Mouse (Mus musculus): ENCODE measurements around the gene Epn2.

Gene Epn2

GRCm38 (mm10) chr11:61578983-61579877, at the start of gene Epn2:
Gene Epn2, minus strand, starts transcription at chr11:61579687.
- in situ Hi-C loops (cut with MboI, MseI), result no loop called here

- in situ Hi-C loops (cut with MboI, MseI), result loop anchor here (5.0 to 10.0 kb wide), 2 partner anchors 91 to 212 kb away; no protein-coding TSS in a partner anchor
Observed at GRCm38 (mm10) chr11:61626509-61626908, 47.0 kb upstream of the Epn2 start.

GRCm38 (mm10) chr11:61625136-61625535, 45.6 kb upstream of the Epn2 start:
- in situ Hi-C loops (cut with MboI, MseI), result loop anchor here (5.0 to 10.0 kb wide), 2 partner anchors 92 to 210 kb away; no protein-coding TSS in a partner anchor

GRCm38 (mm10) chr11:61620762-61621161, 41.3 kb upstream of the Epn2 start:
- in situ Hi-C loops (cut with MboI, MseI), result loop anchor here in 1 of 2 experiments (10.0 kb wide), 1 partner anchor 206 kb away; no protein-coding TSS in a partner anchor

- in situ Hi-C loops (cut with MboI, MseI), result loop anchor here in 1 of 2 experiments (10.0 kb wide), 1 partner anchor 205 kb away; no protein-coding TSS in a partner anchor
Observed at GRCm38 (mm10) chr11:61620254-61620670, 40.8 kb upstream of the Epn2 start.

- in situ Hi-C loops (cut with MboI, MseI), result loop anchor here in 1 of 2 experiments (5.0 to 10.0 kb wide), 2 partner anchors 113 to 205 kb away; partner anchors contain the start of gene B9d1
Observed at GRCm38 (mm10) chr11:61619791-61620241, 40.3 kb upstream of the Epn2 start.

- in situ Hi-C loops (cut with MboI, MseI), result loop anchor here in 1 of 2 experiments (5.0 kb wide), 1 partner anchor 112 kb away; the partner anchor contains the start of gene B9d1
Observed at GRCm38 (mm10) chr11:61619356-61619755, 39.9 kb upstream of the Epn2 start.

GRCm38 (mm10) chr11:61618571-61618970, 39.1 kb upstream of the Epn2 start:
- in situ Hi-C loops (cut with MboI, MseI), result loop anchor here in 1 of 2 experiments (5.0 kb wide), 1 partner anchor 111 kb away; the partner anchor contains the start of gene B9d1

GRCm38 (mm10) chr11:61618131-61618530, 38.6 kb upstream of the Epn2 start:
- in situ Hi-C loops (cut with MboI, MseI), result loop anchor here in 1 of 2 experiments (5.0 kb wide), 1 partner anchor 111 kb away; the partner anchor contains the start of gene B9d1

GRCm38 (mm10) chr11:61617293-61617975, 37.9 kb upstream of the Epn2 start:
- in situ Hi-C loops (cut with MboI, MseI), result loop anchor here in 1 of 2 experiments (5.0 kb wide), 1 partner anchor 110 kb away; the partner anchor contains the start of gene B9d1

- in situ Hi-C loops (cut with MboI, MseI), result loop anchor here in 1 of 2 experiments (5.0 kb wide), 1 partner anchor 109 kb away; the partner anchor contains the start of gene B9d1
Observed at GRCm38 (mm10) chr11:61616523-61617292, 37.2 kb upstream of the Epn2 start.

GRCm38 (mm10) chr11:61615686-61616522, 36.4 kb upstream of the Epn2 start:
- in situ Hi-C loops (cut with MboI, MseI), result loop anchor here in 1 of 2 experiments (5.0 kb wide), 1 partner anchor 109 kb away; the partner anchor contains the start of gene B9d1

GRCm38 (mm10) chr11:61614401-61614800, 34.9 kb upstream of the Epn2 start:
- in situ Hi-C loops (cut with MboI, MseI), result no loop called here

GRCm38 (mm10) chr11:61612116-61612635, 32.7 kb upstream of the Epn2 start:
- in situ Hi-C loops (cut with MboI, MseI), result no loop called here

GRCm38 (mm10) chr11:61611197-61611596, 31.7 kb upstream of the Epn2 start:
- in situ Hi-C loops (cut with MboI, MseI), result no loop called here

GRCm38 (mm10) chr11:61608072-61608471, 28.6 kb upstream of the Epn2 start:
- in situ Hi-C loops (cut with MboI, MseI), result no loop called here

- in situ Hi-C loops (cut with MboI, MseI), result no loop called here
Observed at GRCm38 (mm10) chr11:61602705-61603104, 23.2 kb upstream of the Epn2 start.

GRCm38 (mm10) chr11:61601465-61601864, 22.0 kb upstream of the Epn2 start:
- in situ Hi-C loops (cut with MboI, MseI), result no loop called here

GRCm38 (mm10) chr11:61598367-61598766, 18.9 kb upstream of the Epn2 start:
- in situ Hi-C loops (cut with MboI, MseI), result no loop called here
